Mouse (Mus musculus) cerebellum, adult 2 months (tissue): Measurements from ENCODE around the gene Copg2.

Experiments
- CTCF ChIP-seq: fragments of 200-500 bp; IDR thresholded peaks from 2 replicates; pipeline ENCODE4 v1.5.1; 2011; ENCODE audit warnings: low read depth, mild to moderate bottlenecking, control low read depth, low read length, moderate library complexity, borderline replicate concordance; ENCODE audit not compliant: insufficient read depth
- POLR2A ChIP-seq: fragments of 200-500 bp; IDR thresholded peaks from 2 replicates; pipeline ENCODE4 v1.6.1; 2011; ENCODE audit warnings: low read length, control low read depth, borderline replicate concordance; ENCODE audit not compliant: insufficient read depth

- TF ChIP-seq POLR2A (no peak), CTCF (no peak)
These were observed 187.5 kb downstream of the Copg2 start for GRCm38 (mm10) chr6:30709115-30709514.
